Mouse (Mus musculus) cerebellum, postnatal 25 days (tissue): ENCODE measurements around the gene Zfp651.
A peak's percentile ranks its signal among the peaks of the same experiment; 100 is the strongest.

Experiments used
- DNase-seq, 2 experiments: peaks; one replicate each; pipeline ENCODE4 v3.0.0; 2021; ENCODE audit warnings: mixed read lengths in 2 of 2

Zfp651 gene

GRCm38 (mm10) chr9:121759091-121760081 is at the start of gene Zfp651:
TSS of gene Zfp651 (plus strand) at chr9:121759330.
- DNase-seq, result peak; percentile 73 to 83

DNA sequence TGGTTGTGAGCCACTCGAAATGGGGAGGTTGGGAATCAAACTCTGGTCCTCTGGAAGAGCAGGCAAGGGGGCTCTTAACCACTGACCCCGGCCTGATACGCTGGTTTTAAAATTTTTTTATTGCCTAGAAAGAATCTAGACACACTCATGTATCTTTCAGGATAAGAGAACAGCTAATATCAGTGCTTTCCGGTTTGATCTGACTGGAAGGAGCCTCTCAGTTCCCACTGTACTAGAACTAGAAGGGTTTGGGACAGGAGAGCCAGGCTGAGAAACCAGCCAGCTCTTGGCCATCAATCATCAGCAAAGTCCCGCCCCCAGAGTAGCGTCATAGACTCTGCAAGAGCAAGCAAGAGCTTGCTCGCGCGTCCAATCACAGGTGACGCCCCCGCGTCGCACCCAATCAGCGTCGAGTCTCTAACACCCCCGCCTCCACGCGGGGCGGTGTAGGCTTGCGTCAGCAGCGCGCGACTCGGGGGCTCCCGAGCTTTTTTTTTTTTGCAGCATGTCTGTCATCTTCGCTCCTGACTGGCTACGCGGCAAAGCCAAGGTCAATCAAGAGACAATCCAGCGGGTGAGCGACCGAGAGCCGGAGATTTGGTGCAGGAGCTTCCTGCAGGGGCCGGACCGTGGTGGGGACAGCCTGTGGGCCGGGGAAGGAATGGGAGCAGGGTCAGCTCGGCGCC is 49.1 kb upstream of the Zfp651 start, which contains the start of gene Ss18l2:
Gene Ss18l2 (plus strand): TSS at position 432 of the 686 bp plus-strand sequence.
- DNase-seq, result peak; percentile 96 to 99

GRCm38 (mm10) chr9:121710584-121710975 is 48.5 kb upstream of the Zfp651 start:
- no peak for DNase-seq

DNA sequence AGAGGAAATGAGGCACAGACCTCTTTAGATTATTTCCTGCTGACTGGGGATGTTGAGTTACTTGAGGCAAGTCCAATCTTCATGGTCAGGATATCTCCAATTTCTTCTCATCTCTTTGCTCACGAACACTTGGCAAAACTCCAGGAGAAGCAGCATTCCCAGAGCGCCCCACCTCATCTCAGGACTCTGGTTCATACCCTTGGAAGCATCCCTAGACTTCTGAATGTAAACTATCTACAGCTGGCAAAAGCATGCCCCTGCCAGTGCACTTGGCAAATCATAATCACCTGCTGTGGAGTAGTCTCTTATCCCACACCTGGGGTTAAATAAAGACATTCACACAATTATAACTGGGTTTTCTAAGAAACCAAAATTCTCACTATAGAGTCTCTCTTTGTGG is 42.1 kb upstream of the Zfp651 start:
- no peak for DNase-seq

DNA sequence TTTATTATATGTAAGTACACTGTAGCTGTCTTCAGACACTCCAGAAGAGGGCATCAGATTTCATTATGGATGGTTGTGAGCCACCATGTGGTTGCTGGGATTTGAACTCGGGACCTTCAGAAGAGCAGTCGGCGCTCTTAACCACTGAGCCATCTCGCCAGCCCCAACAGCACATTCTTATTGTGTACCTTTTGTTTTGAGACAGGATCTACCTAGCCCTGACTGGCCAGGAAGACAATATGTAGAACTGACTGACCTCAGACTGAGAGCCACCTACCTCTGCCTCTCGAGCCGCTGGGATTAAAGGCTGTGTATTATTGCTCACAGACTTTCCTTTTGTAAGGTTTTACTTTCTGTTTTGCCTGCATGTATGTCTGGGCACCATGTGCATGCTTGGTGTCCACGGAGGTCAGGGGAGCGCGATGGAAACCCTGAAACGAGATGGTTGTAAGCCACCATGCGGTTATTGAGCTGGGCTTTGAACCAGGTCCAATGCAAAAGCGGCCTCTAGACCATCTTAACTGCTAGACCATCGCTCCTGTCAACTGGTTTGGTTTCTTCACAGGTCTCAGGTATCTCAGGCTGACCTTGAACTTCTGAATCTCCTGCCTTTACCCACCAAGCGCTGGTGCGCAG is 40.9 kb upstream of the Zfp651 start:
- no peak for DNase-seq

GRCm38 (mm10) chr9:121718792-121719318 is 40.3 kb upstream of the Zfp651 start, which contains the start of gene Nktr:
TSS of gene Nktr (plus strand) at chr9:121719169.
- peak; percentile 96 to 99 for DNase-seq

DNA sequence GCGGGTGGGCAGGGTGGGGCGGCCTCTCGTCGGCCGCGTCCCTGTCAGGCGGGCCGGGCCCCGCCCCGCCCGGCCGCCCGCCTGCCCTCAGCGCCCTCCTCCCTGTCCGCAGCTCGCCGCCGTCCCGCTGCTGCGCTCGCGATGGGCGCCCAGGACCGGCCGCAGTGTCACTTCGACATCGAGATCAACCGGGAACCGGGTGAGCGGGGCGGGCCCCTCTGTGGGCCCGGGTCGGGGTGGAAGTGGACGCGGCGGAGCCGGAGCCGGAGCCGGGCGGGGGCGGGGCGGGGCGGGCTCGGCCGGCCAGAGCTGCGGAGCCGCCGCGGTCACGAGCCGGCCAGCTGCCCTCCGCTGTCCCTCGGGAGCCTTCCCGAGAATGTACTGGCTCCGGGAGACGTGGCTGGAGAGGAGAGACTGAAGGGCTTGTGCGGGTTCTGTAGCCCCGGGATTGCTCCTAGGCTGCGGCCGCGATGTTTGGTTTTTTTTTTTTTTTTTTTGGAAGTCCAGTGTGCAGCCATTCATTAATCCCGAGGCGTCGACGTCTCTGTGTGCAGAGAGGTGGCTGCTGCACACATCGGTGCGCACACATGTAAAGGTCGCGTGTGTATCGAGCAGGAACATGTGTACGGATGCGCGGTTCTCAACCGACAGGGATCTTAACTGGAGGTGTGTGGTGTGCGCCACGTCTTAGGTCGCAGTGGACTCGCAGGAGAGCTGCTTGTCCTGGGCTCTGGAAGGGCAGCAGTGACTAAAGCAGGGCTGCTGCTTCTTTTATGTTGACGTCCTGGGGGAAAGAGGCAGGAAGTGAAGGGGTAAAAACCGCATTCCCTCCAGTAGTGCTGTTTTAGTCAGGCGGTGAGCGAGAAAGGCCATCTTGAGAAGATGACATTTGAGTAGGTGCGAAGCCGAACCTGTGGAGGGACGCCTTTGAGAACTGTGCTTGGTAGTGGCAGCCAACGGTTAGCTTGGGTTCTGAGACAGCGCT is 39.5 kb upstream of the Zfp651 start:
- DNase-seq, result peak; percentile 41 to 49

GRCm38 (mm10) chr9:121740490-121740889 is 18.6 kb upstream of the Zfp651 start:
- DNase-seq, result no peak

- DNase-seq, result no peak
Measured at GRCm38 (mm10) chr9:121741168-121741567, 18.0 kb upstream of the Zfp651 start.

DNA sequence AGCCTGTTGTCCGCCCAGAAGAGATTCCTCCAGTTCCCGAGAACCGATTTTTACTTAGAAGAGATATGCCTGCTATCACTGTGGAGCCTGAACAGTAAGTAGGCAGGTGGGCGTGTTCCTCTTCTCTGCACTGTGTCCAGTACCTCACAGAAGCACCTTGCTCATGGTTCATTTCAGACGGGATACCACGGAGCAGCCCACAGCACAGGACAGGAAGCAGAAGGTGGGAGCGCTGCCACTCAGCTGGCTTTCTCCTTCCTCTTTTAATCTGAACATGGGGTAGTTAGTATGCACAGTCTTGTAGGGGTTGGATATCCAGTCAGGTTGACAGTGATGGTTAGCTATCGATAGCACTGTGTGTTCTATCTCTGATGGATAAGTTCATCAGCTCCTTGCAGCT is 15.1 kb upstream of the Zfp651 start:
- DNase-seq, result no peak

DNA sequence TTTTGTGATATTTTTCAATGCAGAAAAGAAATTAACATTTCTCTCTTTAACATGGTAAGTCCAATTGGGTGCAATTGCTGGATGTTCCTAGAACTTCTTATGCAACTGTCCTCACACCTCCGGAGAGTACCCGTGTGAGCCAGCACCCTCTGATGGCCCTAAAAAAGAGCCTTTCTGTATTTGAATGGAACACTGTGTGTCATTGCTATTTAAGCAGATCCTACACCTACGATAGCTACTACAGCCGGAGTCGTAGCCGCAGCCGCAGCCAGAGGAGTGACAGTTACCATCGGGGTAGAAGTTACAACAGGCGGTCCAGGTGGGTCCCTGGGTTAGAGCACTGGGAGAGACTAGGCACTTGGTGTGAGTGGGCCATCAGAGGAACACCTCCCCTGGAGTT is 6.4 kb upstream of the Zfp651 start:
- DNase-seq, result no peak

- no peak for DNase-seq
Measured at GRCm38 (mm10) chr9:121754624-121755023, 4.5 kb upstream of the Zfp651 start.

DNA sequence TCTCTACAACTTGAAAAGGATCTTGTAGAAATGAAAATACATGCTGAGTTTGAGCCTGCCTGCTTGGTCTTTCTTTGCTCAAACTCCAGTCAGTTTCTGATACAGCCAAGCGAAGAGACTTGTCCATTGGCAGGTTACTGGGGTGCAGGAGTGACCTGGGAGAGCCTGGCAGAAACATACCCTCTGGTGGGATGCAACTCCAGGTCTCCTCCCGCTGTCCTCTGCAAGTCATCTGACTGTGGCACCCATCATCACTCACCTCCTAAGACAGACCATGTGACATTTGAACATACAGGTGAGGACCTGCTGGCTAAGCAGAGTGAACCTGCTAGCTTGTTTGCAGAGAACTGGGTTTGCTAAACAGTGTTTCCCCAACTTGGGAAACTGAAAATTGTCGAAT is 2.3 kb upstream of the Zfp651 start:
- no peak for DNase-seq

GRCm38 (mm10) chr9:121757432-121757831 is 1.7 kb upstream of the Zfp651 start:
- DNase-seq, result no peak

GRCm38 (mm10) chr9:121757835-121758814 is 1.0 kb upstream of the Zfp651 start:
- DNase-seq, result no peak

GRCm38 (mm10) chr9:121760271-121761090 is 1.4 kb downstream of the Zfp651 start:
- peak; percentile 50 to 66 for DNase-seq

DNA sequence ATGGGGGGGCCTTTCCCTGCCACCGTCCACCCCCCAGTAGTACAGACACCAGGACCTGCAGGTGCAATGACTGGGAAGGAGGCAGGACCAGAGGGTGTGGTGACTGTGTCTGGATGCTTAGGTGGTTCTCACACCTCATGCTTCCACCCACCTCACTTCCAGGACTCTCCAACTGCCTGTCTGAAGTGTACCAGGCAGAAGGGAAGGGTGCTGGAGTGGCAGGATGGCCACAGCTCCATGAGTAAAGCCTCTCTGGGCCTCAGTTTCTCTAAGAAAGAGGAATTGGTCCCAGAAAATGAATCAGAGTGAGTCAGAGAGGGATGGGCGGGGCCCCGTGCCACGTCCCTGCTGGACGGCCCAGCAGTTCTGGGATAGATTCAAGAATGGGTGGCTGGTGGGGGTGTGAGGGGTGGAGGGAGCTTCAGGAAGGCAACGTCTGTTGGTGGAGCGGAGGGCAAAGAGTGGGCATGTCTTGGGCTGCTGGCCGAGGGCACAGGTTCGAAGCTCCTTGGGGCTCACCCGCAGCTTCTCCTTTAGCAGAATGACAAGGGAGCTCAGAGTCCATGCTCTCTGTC is 2.0 kb downstream of the Zfp651 start:
- DNase-seq, result peak in 1 of 2 experiments; percentile 15

DNA sequence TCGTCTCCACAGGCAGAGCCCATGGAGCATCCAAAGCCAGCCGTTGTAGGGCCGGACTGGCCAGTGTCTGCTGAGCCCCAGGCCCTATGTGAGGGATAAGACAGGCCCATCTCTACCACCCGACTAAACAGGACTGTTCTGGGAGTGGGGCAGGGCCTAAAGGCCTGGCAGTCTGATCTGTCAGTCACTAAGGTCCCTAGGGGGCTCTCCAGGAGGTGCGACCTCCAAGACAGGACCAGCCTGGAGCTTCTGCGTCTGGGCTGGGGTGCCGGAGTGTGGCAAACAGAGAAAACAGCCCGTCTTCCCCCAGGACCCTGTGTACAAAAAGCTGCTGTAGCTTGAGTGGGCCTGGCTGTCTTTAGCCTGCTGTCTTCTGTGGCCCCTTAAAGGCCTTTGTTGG is 2.7 kb downstream of the Zfp651 start:
- DNase-seq, result peak in 1 of 2 experiments; percentile 13

DNA sequence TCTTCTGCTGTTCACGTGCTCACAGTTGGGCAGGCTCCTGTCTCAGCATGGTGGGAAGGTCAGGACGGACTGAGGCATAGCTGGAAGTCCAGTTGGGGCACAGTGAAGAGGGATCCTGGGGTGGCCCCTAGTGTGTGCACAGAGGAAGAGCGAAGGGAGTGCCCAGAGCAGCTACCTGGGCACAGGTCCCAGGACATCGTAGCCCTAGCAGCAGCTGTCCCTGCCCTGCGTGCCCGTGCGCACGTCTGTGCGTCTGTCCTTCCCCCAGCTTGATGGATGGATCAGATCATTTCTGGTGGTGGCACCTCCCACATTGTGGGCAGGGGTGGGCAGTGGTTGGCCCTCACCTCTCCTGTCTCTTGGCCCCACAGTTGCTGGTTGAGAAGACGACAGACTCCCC is 3.1 kb downstream of the Zfp651 start:
- peak in 1 of 2 experiments; percentile 17 for DNase-seq
